Mouse (Mus musculus) embryonic fibroblast, embryonic 13.5 days (primary cell): ENCODE results near the gene Map3k5.

Experiments used
- CTCF ChIP-seq: IDR thresholded peaks from 2 replicates; pipeline ENCODE4 v1.5.1; 2011; ENCODE audit warnings: mild to moderate bottlenecking, control low read depth, low read length, moderate library complexity, borderline replicate concordance; ENCODE audit not compliant: insufficient read depth
- POLR2A ChIP-seq: IDR thresholded peaks from 2 replicates; pipeline ENCODE4 v1.6.1; 2011; ENCODE audit warnings: low read depth, mild to moderate bottlenecking, control low read depth, low read length, moderate library complexity

- TF ChIP-seq POLR2A (no peak), CTCF (no peak)
These were observed 14.1 kb downstream of the Map3k5 start for GRCm38 (mm10) chr10:19948381-19948780.
